Mouse (Mus musculus) embryonic facial prominence, embryonic 11.5 days (tissue): ENCODE measurements around the gene Wiz. TPM values are rescaled to one million over a fixed set of nuclear protein-coding genes. Genes with fewer than 3 reads are reported as not detected.

Experiments used
- ATAC-seq: fragments of 200-750 bp; cut with Nextera tagmentation; replicated peaks from 2 replicates; pipeline ENCODE4 v1.8.0; 2017; ENCODE audit warnings: low read depth; ENCODE audit not compliant: insufficient number of reproducible peaks, low FRiP score, low TSS enrichment
- DNase-seq: peaks from one replicate; pipeline ENCODE4 v3.0.0-alpha.2; 2015; ENCODE audit warnings: low spot score
- H3K27ac ChIP-seq: fragments of 300-500 bp; sonication (generic); replicated peaks from 2 replicates; pipeline ENCODE4 v1.5.1; 2014; ENCODE audit warnings: mild to moderate bottlenecking, low read depth, low read length, control low read depth
- H3K27me3 ChIP-seq: fragments of 300-500 bp; sonication (generic); 2 replicates; pipeline ENCODE4 v1.6.1; 2014; ENCODE audit warnings: mild to moderate bottlenecking, low read length, moderate library complexity, mixed read lengths; ENCODE audit not compliant: control insufficient read depth, insufficient read depth
- H3K36me3 ChIP-seq: fragments of 300-500 bp; sonication (generic); replicated peaks from 2 replicates; pipeline ENCODE4 v1.6.1; 2014; ENCODE audit warnings: low read depth, mild to moderate bottlenecking, low read length, moderate library complexity, mixed read lengths; ENCODE audit not compliant: control insufficient read depth, insufficient read depth
- H3K4me1 ChIP-seq: fragments of 300-500 bp; sonication (generic); 2 replicates; pipeline ENCODE4 v1.6.1; 2014; ENCODE audit warnings: low read length, mixed read lengths; ENCODE audit not compliant: control insufficient read depth, insufficient read depth
- H3K4me2 ChIP-seq: fragments of 300-500 bp; sonication (generic); 2 replicates; pipeline ENCODE4 v1.6.1; 2014; ENCODE audit warnings: low read depth, mild to moderate bottlenecking, control low read depth, low read length, moderate library complexity
- H3K4me3 ChIP-seq: fragments of 300-500 bp; sonication (generic); 2 replicates; pipeline ENCODE4 v1.5.1; 2014; ENCODE audit warnings: low read depth, low read length, control low read depth
- H3K9ac ChIP-seq: fragments of 300-500 bp; sonication (generic); replicated peaks from 2 replicates; pipeline ENCODE4 v1.6.1; 2014; ENCODE audit warnings: mild to moderate bottlenecking, control low read depth, low read length
- H3K9me3 ChIP-seq: fragments of 300-500 bp; sonication (generic); replicated peaks from 2 replicates; pipeline ENCODE4 v1.6.1; 2016; ENCODE audit warnings: mild to moderate bottlenecking, low read length, inconsistent platforms, mixed read lengths; ENCODE audit not compliant: control insufficient read depth
- WGBS: fragments of 180-500 bp; shearing (Covaris S2); extraction: QIAGEN DNeasy Blood & Tissue Kit; methylation state at CpG from one replicate; pipeline ENCODE4 v1.1.7; 2014; 5-methylcytosine and 5-hydroxymethylcytosine counted together
- polyA plus RNA-seq: library from polyadenylated mRNA; unstranded; fragments of >200 nt; fragmentation: Nextera tagmentation; extraction: Ambion mirVana; gene quantifications from 2 replicates; pipeline ENCODE4 v1.2.1, GENCODE M21; 2014

Wiz gene
- polyA plus RNA-seq, 1 experiment from 2014 or later = 27.5 TPM

- DNase-seq = no peak
- H3K9ac ChIP-seq = no peak overlapping the region
- ATAC-seq = no peak
- H3K27me3 ChIP-seq = no peaks in the 10 kb centered on the region
- H3K36me3 ChIP-seq = peaks cover 31% of the 10 kb centered on the region
- no peak overlapping the region for H3K27ac ChIP-seq
- 89% methylated on average over 17 of the region's 18 CpGs for WGBS
- no peak overlapping the region for H3K4me3 ChIP-seq
- H3K4me1 ChIP-seq = 0 out of 2 replicates have a peak, but pooled peaks cover 4% of the 10 kb centered on the region
- H3K9me3 ChIP-seq = no peaks in the 10 kb centered on the region
- H3K4me2 ChIP-seq = no peak overlapping the region
Measured at GRCm38 (mm10) chr17:32359928-32360327, 29.3 kb downstream of the Wiz start.

- no peak for DNase-seq
- no peak for ATAC-seq
- Histone ChIP-seq H3K9ac (no peak overlapping the region), H3K36me3 (peaks cover 40% of the 10 kb centered on the region), H3K27ac (no peak overlapping the region), H3K4me3 (no peak overlapping the region), H3K4me2 (no peak overlapping the region), H3K9me3 (no peaks in the 10 kb centered on the region), H3K27me3 (no peaks in the 10 kb centered on the region), H3K4me1 (0 out of 2 replicates have a peak, but pooled peaks cover 4% of the 10 kb centered on the region)
- WGBS = 91% methylated on average over 6 of the region's 6 CpGs
Measured at GRCm38 (mm10) chr17:32358943-32359340, 30.3 kb downstream of the Wiz start.

GRCm38 (mm10) chr17:32358192-32358942 is 30.9 kb downstream of the Wiz start:
- H3K36me3 ChIP-seq = peaks cover 40% of the 10 kb centered on the region

GRCm38 (mm10) chr17:32356766-32357760 is 32.2 kb downstream of the Wiz start:
- no peak for ATAC-seq
- H3K36me3 ChIP-seq = peaks cover 37% of the 10 kb centered on the region

More at GRCm38 (mm10) chr17:32358192-32358942, 30.9 kb downstream of the Wiz start:
- H3K27ac ChIP-seq = no peak overlapping the region
- no peak overlapping the region for H3K4me2 ChIP-seq
- H3K4me1 ChIP-seq = 0 out of 2 replicates have a peak, but pooled peaks cover 4% of the 10 kb centered on the region
- H3K27me3 ChIP-seq = no peaks in the 10 kb centered on the region
- ATAC-seq (no peak), DNase-seq (no peak)
- 96% methylated on average over 7 of the region's 7 CpGs for WGBS
- no peak overlapping the region for H3K4me3 ChIP-seq
- no peak overlapping the region for H3K9ac ChIP-seq
- H3K9me3 ChIP-seq = no peaks in the 10 kb centered on the region

GRCm38 (mm10) chr17:32356281-32356680 is 33.0 kb downstream of the Wiz start:
- Histone ChIP-seq H3K9ac (no peak overlapping the region), H3K4me3 (no peak overlapping the region), H3K27me3 (no peaks in the 10 kb centered on the region), H3K36me3 (peaks cover 33% of the 10 kb centered on the region), H3K9me3 (no peaks in the 10 kb centered on the region), H3K27ac (no peak overlapping the region), H3K4me2 (no peak overlapping the region), H3K4me1 (no peaks in the 10 kb centered on the region)
- DNase-seq = no peak
- WGBS = 90% methylated on average over 9 of the region's 9 CpGs
- ATAC-seq = no peak

More at GRCm38 (mm10) chr17:32356766-32357760, 32.2 kb downstream of the Wiz start:
- Histone ChIP-seq H3K27ac (no peak overlapping the region), H3K4me3 (no peak overlapping the region), H3K27me3 (no peaks in the 10 kb centered on the region), H3K4me1 (no peaks in the 10 kb centered on the region), H3K4me2 (no peak overlapping the region), H3K9me3 (no peaks in the 10 kb centered on the region), H3K9ac (no peak overlapping the region)
- DNase-seq = no peak
- 88% methylated on average over 24 of the region's 24 CpGs for WGBS

- peaks cover 32% of the 10 kb centered on the region for H3K36me3 ChIP-seq
- WGBS = 90% methylated on average over 6 of the region's 6 CpGs
Measured at GRCm38 (mm10) chr17:32355031-32355430, 34.2 kb downstream of the Wiz start.

GRCm38 (mm10) chr17:32354211-32354610 is 35.0 kb downstream of the Wiz start:
- Histone ChIP-seq H3K36me3 (peaks cover 25% of the 10 kb centered on the region), H3K9me3 (no peaks in the 10 kb centered on the region)
- no peak for ATAC-seq

More at GRCm38 (mm10) chr17:32355031-32355430, 34.2 kb downstream of the Wiz start:
- ATAC-seq (no peak), DNase-seq (no peak)
- no peaks in the 10 kb centered on the region for H3K4me1 ChIP-seq
- H3K4me2 ChIP-seq = no peak overlapping the region
- H3K9me3 ChIP-seq = no peaks in the 10 kb centered on the region
- H3K27ac ChIP-seq = no peak overlapping the region
- no peaks in the 10 kb centered on the region for H3K27me3 ChIP-seq
- H3K9ac ChIP-seq = no peak overlapping the region
- no peak overlapping the region for H3K4me3 ChIP-seq

More at GRCm38 (mm10) chr17:32354211-32354610, 35.0 kb downstream of the Wiz start:
- DNase-seq = no peak
- no peaks in the 10 kb centered on the region for H3K27me3 ChIP-seq
- no peaks in the 10 kb centered on the region for H3K4me1 ChIP-seq
- no peak overlapping the region for H3K9ac ChIP-seq
- H3K4me2 ChIP-seq = no peak overlapping the region
- no peak overlapping the region for H3K4me3 ChIP-seq
- WGBS = 56% methylated on average over 5 of the region's 5 CpGs
- no peak overlapping the region for H3K27ac ChIP-seq
